ENCODE assay signal across 8 mouse cellular contexts in genomic region chr11:120315832-120316689, GRCm38 (mm10). TPM values are rescaled to one million over a fixed set of nuclear protein-coding genes. Genes with fewer than 3 reads are reported as not detected.
DNase-seq lines count a peak whose midpoint lies in the region; ATAC-seq and TF ChIP-seq lines count a peak whose summit lies in the region.

No protein-coding gene starts in this region.

- no peaks in the 10 kb centered on the region for H3K4me1 ChIP-seq in brown adipose tissue, adult 24 weeks (ENCODE audit: control insufficient read depth, insufficient read depth, insufficient read length, low read length)
- H3K4me1 ChIP-seq in heart, embryonic 13.5 days: peaks cover 42% of the 10 kb centered on the region
- H3K4me1 ChIP-seq in kidney, postnatal 0 days (replicated peaks; ENCODE audit: insufficient read depth, low read length): peaks cover 17% of the 10 kb centered on the region; the same call in 1 of the 2 replicates
- peaks cover 7% of the 10 kb centered on the region; the same call in 1 of the 2 replicates for H3K4me1 ChIP-seq in liver, adult 2 months (ENCODE audit: control insufficient read depth, insufficient read depth, low read length)

- H3K9ac ChIP-seq in heart, embryonic 13.5 days: peak overlapping the region; percentile 90
- H3K9ac ChIP-seq in kidney, postnatal 0 days (ENCODE audit: low read depth, low read length): peak overlapping the region; percentile 71
- H3K9ac ChIP-seq in liver, adult 2 months (ENCODE audit: low read depth, low read length): peak overlapping the region; percentile 69

- 11% methylated on average over 36 of the region's 37 CpGs for WGBS in heart, embryonic 13.5 days
- WGBS in kidney, postnatal 0 days: 4% methylated on average over 34 of the region's 37 CpGs
- 11% methylated on average over 37 of the region's 37 CpGs for WGBS in liver, adult 2 months

- H3K79me2 ChIP-seq in liver, adult 2 months (ENCODE audit: control insufficient read depth, insufficient read depth, low read length): no peaks in the 10 kb centered on the region

- ATAC-seq in erythroid progenitor cell, adult 5-6 weeks (replicated peaks; ENCODE audit: low FRiP score, poor library complexity, severe bottlenecking): peak; percentile 96
- peak; percentile 92 for ATAC-seq in heart, embryonic 13.5 days (ENCODE audit: extremely low read depth, insufficient number of reproducible peaks, low FRiP score, low TSS enrichment)
- ATAC-seq in kidney, postnatal 0 days (replicated peaks; ENCODE audit: low FRiP score, low read depth): peak; percentile 93
- ATAC-seq in monocyte, adult 5-6 weeks (replicated peaks; ENCODE audit: insufficient number of reproducible peaks, low FRiP score, low TSS enrichment, poor library complexity, severe bottlenecking): peak; percentile 99

- DNase-seq in CD4-positive, CD25-positive, alpha-beta regulatory T cell, adult 2 months (ENCODE audit: low read depth, low spot score): peak; percentile 89
- DNase-seq in kidney, postnatal 0 days (ENCODE audit: low spot score): peak; percentile 98
- peak; percentile 90 for DNase-seq in liver, adult 2 months (ENCODE audit: extremely low read depth, low read depth, low spot score)
- DNase-seq in spleen, postnatal 36 days (ENCODE audit: low spot score in 2 of 2): peak; percentile 91 to 92

- no peak for TF ChIP-seq CTCF in kidney, postnatal 0 days (IDR thresholded peaks at IDR 0.05; ENCODE audit: low read depth)
- no peak for TF ChIP-seq CTCF in liver, adult 2 months (IDR thresholded peaks at IDR 0.05; ENCODE audit: low read depth, low read length)

- H3K9me3 ChIP-seq in heart, embryonic 13.5 days: no peaks in the 10 kb centered on the region
- H3K9me3 ChIP-seq in kidney, postnatal 0 days (replicated peaks; ENCODE audit: low read length): no peaks in the 10 kb centered on the region

- H3K27me3 ChIP-seq in heart, embryonic 13.5 days (replicated peaks): no peaks in the 10 kb centered on the region
- H3K27me3 ChIP-seq in kidney, postnatal 0 days (ENCODE audit: insufficient read depth, low read length): no peaks in the 10 kb centered on the region
- no peaks in the 10 kb centered on the region for H3K27me3 ChIP-seq in liver, adult 2 months (ENCODE audit: control insufficient read depth, insufficient read depth, low read length)

- TF ChIP-seq POLR2A in liver, adult 2 months (IDR thresholded peaks at IDR 0.05; ENCODE audit: extremely low read depth, insufficient read depth, low read length): peak; percentile 91

- peak overlapping the region; percentile 65 for H3K27ac ChIP-seq in brown adipose tissue, adult 24 weeks (replicated peaks; ENCODE audit: low read depth, low read length)
- H3K27ac ChIP-seq in heart, embryonic 13.5 days (replicated peaks): peak overlapping the region; percentile 99
- peak overlapping the region; percentile 97 for H3K27ac ChIP-seq in kidney, postnatal 0 days
- H3K27ac ChIP-seq in liver, adult 2 months (replicated peaks; ENCODE audit: insufficient read depth, low read depth, low read length): peak overlapping the region; percentile 76

- peak overlapping the region; percentile 86 for H3K4me2 ChIP-seq in heart, embryonic 13.5 days
- peak overlapping the region; percentile 87 for H3K4me2 ChIP-seq in kidney, postnatal 0 days (ENCODE audit: low read length)

- peak overlapping the region; percentile 69 for H3K4me3 ChIP-seq in brown adipose tissue, adult 24 weeks (ENCODE audit: insufficient read depth, low read depth, low read length)
- H3K4me3 ChIP-seq in heart, embryonic 13.5 days: peak overlapping the region; percentile 60
- H3K4me3 ChIP-seq in kidney, postnatal 0 days (replicated peaks; ENCODE audit: low read depth, low read length): peak overlapping the region; percentile 44
- H3K4me3 ChIP-seq in liver, adult 2 months (ENCODE audit: insufficient read depth, low read depth, low read length): peak overlapping the region; percentile 62

- no peaks in the 10 kb centered on the region for H3K36me3 ChIP-seq in heart, embryonic 13.5 days
- no peaks in the 10 kb centered on the region for H3K36me3 ChIP-seq in kidney, postnatal 0 days (ENCODE audit: insufficient read depth, low read length)
- no peaks in the 10 kb centered on the region for H3K36me3 ChIP-seq in liver, adult 2 months (ENCODE audit: control insufficient read depth, insufficient read depth, low read length)

RNA-seq across cellular contexts. Expression of gene Actg1, which starts 32.3 kb away (rescaled TPM):
- polyA plus RNA-seq in brown adipose tissue, adult 24 weeks (2012; ENCODE audit: insufficient read depth, insufficient read length, missing spikeins): 325 and 418 TPM in 2 replicates
- total RNA-seq in erythroid progenitor cell, adult 5-6 weeks (2015; ENCODE audit: low replicate concordance): 531 and 597 TPM in 2 replicates
- 282 and 330 TPM in 2 replicates for total RNA-seq in erythroid progenitor cell, adult 5-6 weeks (2017; ENCODE audit: low replicate concordance)
- polyA plus RNA-seq in heart, embryonic 13.5 days (2015; fragmentation: Nextera tagmentation; extraction: Ambion mirVana): 1,234 and 1,290 TPM in 2 replicates
- 2,251 and 2,404 TPM in 2 replicates for polyA plus RNA-seq in kidney, postnatal 0 days (2015; fragmentation: Nextera tagmentation; extraction: Ambion mirVana)
- total RNA-seq in liver, adult 2 months (2014; rRNA removed): 68.0 and 123 TPM in 2 replicates
- 158 and 177 TPM in 2 replicates for polyA plus RNA-seq in liver, adult 2 months (2012; rRNA removed)
- total RNA-seq in monocyte, adult 5-6 weeks (2017): 1,753 to 2,142 TPM (median 1,849 TPM) in 3 replicates

RNA-seq across cellular contexts. Expression of gene Fscn2, which starts 45.3 kb away (rescaled TPM):
- polyA plus RNA-seq in brown adipose tissue, adult 24 weeks (2012; ENCODE audit: insufficient read depth, insufficient read length, missing spikeins): not detected in 2 replicates
- not detected in 2 replicates for total RNA-seq in erythroid progenitor cell, adult 5-6 weeks (2015; ENCODE audit: low replicate concordance)
- not detected in 2 replicates for total RNA-seq in erythroid progenitor cell, adult 5-6 weeks (2017; ENCODE audit: low replicate concordance)
- polyA plus RNA-seq in heart, embryonic 13.5 days (2015; fragmentation: Nextera tagmentation; extraction: Ambion mirVana): 0.31 and 0.50 TPM in 2 replicates
- 1.3 and 1.5 TPM in 2 replicates for polyA plus RNA-seq in kidney, postnatal 0 days (2015; fragmentation: Nextera tagmentation; extraction: Ambion mirVana)
- not detected in 2 replicates for total RNA-seq in liver, adult 2 months (2014; rRNA removed)
- polyA plus RNA-seq in liver, adult 2 months (2012; rRNA removed): not detected in 2 replicates
- 0.29 to 0.75 TPM in 2 of 3 replicates, not detected in the other for total RNA-seq in monocyte, adult 5-6 weeks (2017)

Comparison
In these comparisons a context has a peak if more than half of its experiments do, and no peak if none do; other contexts are left out.
1. Peak in every context shown above with its lines: DNase-seq, ATAC-seq, H3K4me3 ChIP-seq and H3K27ac ChIP-seq.